Mouse (Mus musculus) A20 (cell line): ENCODE results near the gene Fau.
A peak's percentile ranks its signal among the peaks of the same experiment; 100 is the strongest.

Experiments used
- DNase-seq: peaks from one replicate; pipeline ENCODE4 v3.0.0-alpha.2; 2011; ENCODE audit warnings: low read depth, low spot score

Fau gene

GRCm38 (mm10) chr19:6057313-6058096, at the start of gene Fau, which contains the start of gene Mrpl49:
TSS of gene Fau (plus strand) at chr19:6057844.
TSS of gene Mrpl49 (minus strand) at chr19:6057785.
- DNase-seq: peak; percentile 99

- no peak for DNase-seq
These were observed 48.5 kb upstream of the Fau start for GRCm38 (mm10) chr19:6009137-6009536.

GRCm38 (mm10) chr19:6013691-6014090, 44.0 kb upstream of the Fau start:
- no peak for DNase-seq

GRCm38 (mm10) chr19:6014991-6015510, 42.6 kb upstream of the Fau start:
- peak; percentile 75 for DNase-seq

- peak; percentile 84 for DNase-seq
These were observed 41.9 kb upstream of the Fau start, which contains the start of gene Capn1 for GRCm38 (mm10) chr19:6015511-6016315. TSS of gene Capn1 (minus strand) at chr19:6015897.

- DNase-seq: peak; percentile 76
These were observed 41.1 kb upstream of the Fau start for GRCm38 (mm10) chr19:6016532-6016931.

- DNase-seq: peak; percentile 90
These were observed 39.2 kb upstream of the Fau start for GRCm38 (mm10) chr19:6018142-6019089.

GRCm38 (mm10) chr19:6020276-6020675, 37.4 kb upstream of the Fau start:
- peak; percentile 34 for DNase-seq

- no peak for DNase-seq
These were observed 34.6 kb upstream of the Fau start for GRCm38 (mm10) chr19:6023059-6023458.

GRCm38 (mm10) chr19:6023930-6024329, 33.7 kb upstream of the Fau start:
- DNase-seq: no peak

- no peak for DNase-seq
These were observed 28.7 kb upstream of the Fau start for GRCm38 (mm10) chr19:6028991-6029390.

- no peak for DNase-seq
These were observed 28.2 kb upstream of the Fau start for GRCm38 (mm10) chr19:6029426-6029825.

GRCm38 (mm10) chr19:6030520-6031280, 26.9 kb upstream of the Fau start:
- DNase-seq: no peak

- no peak for DNase-seq
These were observed 21.6 kb upstream of the Fau start for GRCm38 (mm10) chr19:6035966-6036585.

- no peak for DNase-seq
These were observed 19.9 kb upstream of the Fau start for GRCm38 (mm10) chr19:6037695-6038094.

- DNase-seq: no peak
These were observed 19.3 kb upstream of the Fau start for GRCm38 (mm10) chr19:6038326-6038725.

GRCm38 (mm10) chr19:6040002-6040401, 17.6 kb upstream of the Fau start:
- DNase-seq: peak; percentile 56

GRCm38 (mm10) chr19:6042293-6042692, 15.4 kb upstream of the Fau start:
- no peak for DNase-seq

- DNase-seq: peak; percentile 71
These were observed 13.5 kb upstream of the Fau start for GRCm38 (mm10) chr19:6044102-6044501.
